Mouse (Mus musculus): ENCODE results near the gene Utp20. TPM values are rescaled to one million over a fixed set of nuclear protein-coding genes. Genes with fewer than 3 reads are reported as not detected.
"Not testable (repeated sequence)": the region's sequence is repeated elsewhere in the genome, so short reads cannot be mapped to it uniquely, and the experiment has no call there.

Gene Utp20
- polyA plus RNA-seq, 1 experiment from 2014 or later: 16.6 TPM

DNA sequence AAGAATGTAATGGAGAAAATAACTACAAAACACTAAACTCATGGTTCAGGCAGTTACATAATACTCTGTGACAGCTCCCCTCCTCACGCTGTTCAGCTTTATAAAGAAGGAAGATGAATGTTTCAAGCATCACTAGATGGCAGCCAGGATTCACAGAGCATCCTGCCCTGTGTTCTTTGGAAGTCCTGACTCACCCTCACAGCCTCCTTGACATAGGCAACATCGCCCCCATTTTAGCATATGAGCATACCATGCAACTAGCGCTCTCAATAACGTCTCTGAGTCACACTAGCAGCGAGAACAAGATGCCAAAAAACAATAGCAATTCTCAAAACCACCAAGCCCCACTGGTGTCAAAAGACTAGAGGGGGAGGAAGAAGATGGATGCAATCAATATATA is 9.3 kb downstream of the Utp20 start:
- WGBS: 90% methylated on average over 5 of the region's 5 CpGs
- H3K36me3 ChIP-seq: peaks cover 92% of the 10 kb centered on the region
- no peaks in the 10 kb centered on the region for H3K9me3 ChIP-seq
- no peak overlapping the region for H3K27ac ChIP-seq
- H3K27me3 ChIP-seq (ENCODE audit: insufficient read depth, poor library complexity, severe bottlenecking): no peaks in the 10 kb centered on the region
- H3K4me3 ChIP-seq: no peak overlapping the region
- no peaks in the 10 kb centered on the region for H3K4me1 ChIP-seq (replicated peaks)
- DNase-seq (ENCODE audit: low spot score): no peak

DNA sequence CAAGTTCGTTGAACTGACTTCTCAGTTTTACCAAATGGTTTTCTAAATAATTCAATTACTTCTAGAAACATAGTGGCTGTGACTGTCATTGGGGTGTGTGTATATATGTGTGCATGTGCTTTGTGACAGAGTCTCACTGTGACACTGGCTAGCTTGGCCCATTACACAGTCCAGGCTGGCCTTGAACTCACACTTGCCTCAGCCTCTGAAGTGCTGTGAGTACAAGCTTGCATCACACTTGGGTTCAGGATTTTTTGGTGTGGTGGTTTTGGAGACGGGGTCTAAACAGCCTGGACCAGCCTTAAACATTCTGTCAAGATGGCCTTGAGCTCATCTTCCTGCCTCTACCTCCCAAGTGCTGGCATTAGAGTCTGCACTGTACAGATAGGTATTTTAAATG is 11.3 kb downstream of the Utp20 start:
- H3K4me3 ChIP-seq: no peak overlapping the region
- WGBS: 96% methylated on average over 2 of the region's 2 CpGs
- no peaks in the 10 kb centered on the region for H3K9me3 ChIP-seq
- no peak overlapping the region for H3K27ac ChIP-seq
- no peaks in the 10 kb centered on the region for H3K27me3 ChIP-seq (ENCODE audit: insufficient read depth, poor library complexity, severe bottlenecking)
- H3K36me3 ChIP-seq: peaks cover 91% of the 10 kb centered on the region
- no peak for DNase-seq (ENCODE audit: low spot score)
- H3K4me1 ChIP-seq (replicated peaks): no peaks in the 10 kb centered on the region

DNA sequence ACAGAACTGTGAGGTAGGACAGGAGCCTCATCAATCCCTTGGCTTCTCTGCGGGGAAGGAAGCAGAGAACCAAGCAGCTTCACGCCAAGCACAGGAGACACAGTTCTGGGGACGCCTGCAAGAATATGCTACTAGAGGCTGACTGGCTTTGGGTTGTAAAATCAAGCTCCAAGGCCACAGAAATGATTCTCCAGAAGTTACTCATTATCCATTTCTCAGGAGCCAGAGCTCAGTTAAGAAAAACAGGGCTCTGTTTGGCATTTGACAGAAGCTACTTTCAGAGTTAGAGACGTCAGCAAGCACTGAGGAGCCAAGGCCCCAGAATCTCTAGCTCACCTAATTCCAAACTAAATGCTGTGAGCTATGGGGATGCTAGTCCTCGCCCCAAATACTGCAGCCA is 14.9 kb downstream of the Utp20 start:
- WGBS: 93% methylated on average over 5 of the region's 5 CpGs
- H3K27ac ChIP-seq: no peak overlapping the region
- H3K4me3 ChIP-seq: no peak overlapping the region
- H3K27me3 ChIP-seq (ENCODE audit: insufficient read depth, poor library complexity, severe bottlenecking): no peaks in the 10 kb centered on the region
- no peaks in the 10 kb centered on the region for H3K4me1 ChIP-seq (replicated peaks)
- H3K36me3 ChIP-seq: peaks cover 96% of the 10 kb centered on the region
- no peaks in the 10 kb centered on the region for H3K9me3 ChIP-seq
- no peak for DNase-seq (ENCODE audit: low spot score)

DNA sequence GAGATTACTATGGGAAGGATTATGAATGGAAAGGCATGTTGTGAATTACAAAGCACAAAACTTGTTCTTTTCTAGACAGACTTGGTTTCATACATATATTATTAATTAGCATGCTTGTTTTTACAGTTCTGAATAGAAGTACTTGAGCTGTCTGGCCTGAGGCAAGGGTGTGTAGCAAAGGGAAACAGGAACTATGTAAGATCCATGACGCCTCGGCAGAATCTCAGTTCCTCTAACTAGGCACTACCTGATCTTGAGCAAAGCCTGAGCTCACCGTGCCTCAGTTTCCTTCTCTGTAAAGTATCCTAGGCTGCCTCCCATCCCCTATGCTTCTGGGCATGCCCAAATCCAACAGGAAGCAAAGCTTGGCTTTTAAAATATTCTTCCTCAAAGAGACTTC is 24.4 kb downstream of the Utp20 start:
- Histone ChIP-seq H3K9me3 (no peaks in the 10 kb centered on the region), H3K27me3 (ENCODE audit: insufficient read depth, poor library complexity, severe bottlenecking) (no peaks in the 10 kb centered on the region), H3K27ac (no peak overlapping the region), H3K4me1 (replicated peaks) (no peaks in the 10 kb centered on the region), H3K36me3 (peaks cover 87% of the 10 kb centered on the region), H3K4me3 (no peak overlapping the region)
- 92% methylated on average over 3 of the region's 3 CpGs for whole genome bisulfite sequencing
- no peak for DNase-seq (ENCODE audit: low spot score)

DNA sequence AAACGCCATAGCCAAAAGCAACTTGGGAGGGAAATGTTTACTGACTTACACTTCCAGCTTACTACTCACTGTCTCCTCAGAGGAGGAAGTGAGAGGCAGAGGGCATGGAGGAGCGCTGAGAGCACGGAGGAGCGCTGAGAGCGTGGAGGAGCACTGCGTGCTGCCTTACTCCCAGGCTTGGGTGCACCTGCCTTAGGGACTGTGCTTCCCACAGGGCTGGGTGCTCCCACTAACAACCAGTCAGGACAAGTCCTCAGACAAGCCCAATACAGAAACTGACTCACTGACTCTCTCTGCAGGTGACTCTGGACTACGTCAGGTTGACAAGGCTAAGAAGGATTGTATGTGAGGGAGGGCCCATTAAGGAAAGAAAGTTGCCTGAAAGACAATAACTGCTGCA is 27.2 kb downstream of the Utp20 start:
- Histone ChIP-seq H3K36me3 (peaks cover 88% of the 10 kb centered on the region), H3K9me3 (no peaks in the 10 kb centered on the region), H3K27ac (no peak overlapping the region), H3K27me3 (ENCODE audit: insufficient read depth, poor library complexity, severe bottlenecking) (no peaks in the 10 kb centered on the region), H3K4me1 (replicated peaks) (no peaks in the 10 kb centered on the region), H3K4me3 (no peak overlapping the region)
- no peak for DNase-seq (ENCODE audit: low spot score)
- WGBS: 92% methylated on average over 7 of the region's 7 CpGs

DNA sequence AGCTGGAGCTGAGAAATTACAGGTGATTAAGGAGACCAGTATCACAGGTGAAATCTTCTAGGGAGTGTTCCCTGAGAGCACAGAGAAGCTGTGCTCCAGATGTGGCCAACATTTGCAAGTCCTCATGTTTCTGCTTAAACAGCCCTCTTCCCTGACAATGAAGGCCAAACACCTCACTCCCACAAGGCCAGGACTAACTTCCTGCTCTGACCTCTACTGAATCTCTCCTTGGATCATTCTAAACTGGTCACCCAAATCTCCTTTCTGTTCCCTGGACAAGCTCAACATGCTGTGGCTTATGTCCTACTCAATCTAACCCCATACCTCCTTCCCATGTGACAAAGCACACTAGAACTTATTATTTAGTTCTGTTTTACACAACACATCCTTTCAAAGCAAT is 29.2 kb downstream of the Utp20 start:
- H3K4me1 ChIP-seq (replicated peaks): no peaks in the 10 kb centered on the region
- DNase-seq (ENCODE audit: low spot score): no peak
- peaks cover 91% of the 10 kb centered on the region for H3K36me3 ChIP-seq
- no peak overlapping the region for H3K27ac ChIP-seq
- H3K9me3 ChIP-seq: no peaks in the 10 kb centered on the region
- H3K4me3 ChIP-seq: no peak overlapping the region
- no peaks in the 10 kb centered on the region for H3K27me3 ChIP-seq (ENCODE audit: insufficient read depth, poor library complexity, severe bottlenecking)

DNA sequence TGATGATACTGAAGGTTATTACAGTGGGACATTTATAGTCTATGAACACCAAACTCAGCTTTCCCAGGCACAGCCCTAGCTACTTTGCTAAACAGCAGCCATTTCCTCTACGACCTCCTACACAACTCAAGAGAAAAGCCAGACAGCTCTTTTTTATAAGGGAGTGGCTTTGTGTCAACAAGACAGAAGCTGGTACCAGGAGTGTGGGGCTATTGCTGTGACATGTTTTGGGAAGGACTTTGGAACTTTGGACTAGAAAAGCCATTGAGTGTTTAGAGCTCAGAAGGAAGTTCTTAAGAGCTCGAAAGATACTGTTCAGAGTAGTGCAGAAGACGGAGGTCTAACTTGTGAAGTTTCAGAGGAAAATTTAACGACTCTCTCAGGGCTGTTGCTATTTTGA is 29.7 kb downstream of the Utp20 start:
- Histone ChIP-seq H3K27me3 (ENCODE audit: insufficient read depth, poor library complexity, severe bottlenecking) (no peaks in the 10 kb centered on the region), H3K9me3 (no peaks in the 10 kb centered on the region), H3K36me3 (peaks cover 96% of the 10 kb centered on the region), H3K4me3 (no peak overlapping the region), H3K4me1 (replicated peaks) (no peaks in the 10 kb centered on the region), H3K27ac (no peak overlapping the region)
- no peak for DNase-seq (ENCODE audit: low spot score)
- 91% methylated on average over 4 of the region's 4 CpGs for WGBS

DNA sequence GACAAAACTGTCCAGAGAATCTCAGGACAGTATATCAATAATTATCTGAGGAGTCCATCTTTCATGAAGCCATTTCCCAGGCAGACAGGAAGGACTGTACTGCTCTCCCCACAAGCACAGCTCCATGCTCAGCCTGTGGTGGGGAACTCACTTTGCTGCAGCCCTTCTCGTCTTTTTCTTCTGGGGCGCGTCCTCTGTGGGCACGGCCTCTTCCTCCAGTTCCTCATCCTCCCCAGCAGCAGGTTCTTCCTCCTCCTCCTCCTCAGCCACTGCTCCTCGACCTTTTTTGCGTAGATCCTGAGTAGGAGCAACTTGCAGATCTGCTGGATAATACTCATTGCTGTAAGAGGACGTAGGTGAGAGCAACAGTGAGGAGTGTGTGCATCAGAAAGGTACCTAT is 31.4 kb downstream of the Utp20 start:
- no peaks in the 10 kb centered on the region for H3K27me3 ChIP-seq (ENCODE audit: insufficient read depth, poor library complexity, severe bottlenecking)
- 90% methylated on average over 7 of the region's 7 CpGs for WGBS
- no peaks in the 10 kb centered on the region for H3K9me3 ChIP-seq
- H3K4me1 ChIP-seq (replicated peaks): no peaks in the 10 kb centered on the region
- H3K36me3 ChIP-seq: peaks cover 98% of the 10 kb centered on the region
- H3K4me3 ChIP-seq: no peak overlapping the region
- no peak overlapping the region for H3K27ac ChIP-seq
- DNase-seq (ENCODE audit: low spot score): no peak

DNA sequence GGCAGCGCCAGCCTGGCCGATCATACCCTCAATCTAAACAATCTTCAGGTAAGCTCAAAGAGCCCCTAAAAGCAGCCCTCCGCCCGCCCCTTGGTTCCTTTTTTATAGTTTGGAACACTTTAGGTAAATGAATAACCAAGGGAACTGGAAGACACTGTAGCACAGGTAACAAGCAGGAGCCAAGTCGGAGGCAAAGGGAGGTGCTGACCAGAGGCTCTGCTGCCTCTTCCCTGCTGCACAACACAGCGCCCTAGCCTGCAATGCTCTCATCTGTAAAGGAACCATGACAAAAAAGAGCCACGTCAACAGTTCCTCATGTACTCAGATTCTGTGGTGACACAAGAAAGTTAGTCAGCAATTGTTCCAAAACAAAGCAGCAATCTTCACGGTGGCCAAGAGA is 32.0 kb downstream of the Utp20 start:
- Histone ChIP-seq H3K4me3 (no peak overlapping the region), H3K4me1 (replicated peaks) (no peaks in the 10 kb centered on the region), H3K9me3 (no peaks in the 10 kb centered on the region), H3K36me3 (peaks cover 92% of the 10 kb centered on the region), H3K27me3 (ENCODE audit: insufficient read depth, poor library complexity, severe bottlenecking) (no peaks in the 10 kb centered on the region), H3K27ac (no peak overlapping the region)
- 94% methylated on average over 8 of the region's 8 CpGs for WGBS
- DNase-seq (ENCODE audit: low spot score): no peak

DNA sequence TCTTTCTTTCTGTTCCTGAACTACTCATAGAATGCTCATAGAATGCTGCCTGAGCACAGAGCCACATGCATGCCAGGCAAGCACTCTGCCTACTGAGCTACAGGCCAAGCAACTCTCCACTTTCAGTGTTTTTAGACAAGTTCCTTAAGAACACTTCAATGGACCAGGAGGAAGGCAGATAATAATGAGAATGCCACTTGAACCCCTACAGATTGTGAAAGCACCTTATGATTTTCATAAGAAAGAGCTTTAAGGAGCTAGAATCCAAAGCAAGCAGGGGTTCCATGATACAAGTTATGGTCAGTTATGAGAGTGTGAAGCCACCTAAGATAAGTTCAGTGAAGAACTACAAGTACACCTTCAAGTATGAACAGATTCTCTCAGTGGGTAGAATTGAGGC is 32.9 kb downstream of the Utp20 start:
- H3K9me3 ChIP-seq: no peaks in the 10 kb centered on the region
- H3K4me3 ChIP-seq: no peak overlapping the region
- H3K36me3 ChIP-seq: peaks cover 88% of the 10 kb centered on the region
- H3K27me3 ChIP-seq (ENCODE audit: insufficient read depth, poor library complexity, severe bottlenecking): no peaks in the 10 kb centered on the region
- no peak for DNase-seq (ENCODE audit: low spot score)
- no peak overlapping the region for H3K27ac ChIP-seq
- no peaks in the 10 kb centered on the region for H3K4me1 ChIP-seq (replicated peaks)

DNA sequence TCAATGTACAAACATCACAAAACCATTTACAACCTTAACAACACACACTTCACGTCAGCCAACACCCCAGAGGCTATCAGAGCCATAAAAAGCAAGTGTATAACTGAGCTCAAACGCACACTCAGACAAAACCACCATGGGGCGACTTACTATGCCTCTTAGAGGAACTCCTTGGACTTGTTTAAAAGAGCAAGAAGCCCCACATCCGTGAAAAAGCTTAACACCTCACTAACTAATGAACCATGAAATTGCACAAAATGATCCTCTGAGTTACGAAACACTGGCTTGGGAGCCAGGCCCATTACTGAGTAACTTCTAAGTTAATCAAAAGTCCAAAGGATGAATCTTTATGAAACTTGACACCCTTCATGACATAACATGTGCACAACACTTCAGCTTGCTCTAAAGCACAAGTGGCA is 42.1 kb downstream of the Utp20 start:
- no peak for DNase-seq (ENCODE audit: low spot score)
- WGBS: 90% methylated on average over 5 of the region's 5 CpGs
- no peaks in the 10 kb centered on the region for H3K4me1 ChIP-seq (replicated peaks)
- H3K27ac ChIP-seq: no peak overlapping the region
- no peak overlapping the region for H3K4me3 ChIP-seq
- no peaks in the 10 kb centered on the region for H3K27me3 ChIP-seq (ENCODE audit: insufficient read depth, poor library complexity, severe bottlenecking)
- H3K36me3 ChIP-seq: peaks cover 59% of the 10 kb centered on the region
- no peaks in the 10 kb centered on the region for H3K9me3 ChIP-seq

DNA sequence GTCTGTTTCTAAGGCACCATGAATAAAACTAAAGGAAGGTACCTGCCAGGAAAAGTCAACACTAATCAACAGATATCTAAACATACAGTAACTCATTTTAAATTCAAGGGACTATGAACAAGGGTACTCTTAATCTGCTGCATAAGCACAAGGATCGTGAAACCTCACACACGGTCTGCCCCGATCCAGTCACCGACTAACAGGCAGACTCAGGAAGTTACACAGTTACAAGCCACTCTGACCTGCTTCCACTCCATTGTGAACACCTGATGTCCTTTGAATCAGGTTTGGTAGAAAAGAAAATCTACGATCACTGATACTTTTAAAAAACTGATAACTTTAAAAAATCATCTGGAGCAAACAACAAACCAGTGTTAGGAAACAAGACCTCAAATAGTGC is 42.7 kb downstream of the Utp20 start:
- Histone ChIP-seq H3K9me3 (no peaks in the 10 kb centered on the region), H3K27me3 (ENCODE audit: insufficient read depth, poor library complexity, severe bottlenecking) (no peaks in the 10 kb centered on the region), H3K27ac (no peak overlapping the region), H3K4me1 (replicated peaks) (no peaks in the 10 kb centered on the region), H3K36me3 (peaks cover 60% of the 10 kb centered on the region), H3K4me3 (no peak overlapping the region)
- WGBS: 96% methylated on average over 5 of the region's 5 CpGs
- DNase-seq (ENCODE audit: low spot score): no peak

DNA sequence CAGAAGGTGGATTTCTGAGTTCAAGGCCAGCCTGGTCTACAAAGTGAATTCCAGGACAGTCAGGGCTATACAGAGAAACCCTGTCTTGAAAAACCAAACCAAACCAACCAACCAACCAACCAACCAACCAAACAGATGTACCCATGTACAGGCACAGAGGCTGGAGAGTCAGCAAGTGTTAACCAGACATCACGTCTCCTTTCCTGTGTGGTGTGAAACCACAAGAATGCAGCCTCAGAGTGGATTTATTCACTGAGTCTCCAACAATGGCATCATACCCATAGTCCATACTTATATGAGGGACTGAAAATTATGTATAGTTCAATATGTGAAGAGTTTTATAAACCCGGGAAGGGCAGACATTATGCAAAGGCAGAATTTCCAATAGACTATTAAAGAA is 43.5 kb downstream of the Utp20 start:
- not testable (repeated sequence) for H3K27me3 ChIP-seq (ENCODE audit: insufficient read depth, poor library complexity, severe bottlenecking); H3K27ac ChIP-seq; DNase-seq (ENCODE audit: low spot score); H3K9me3 ChIP-seq; H3K4me3 ChIP-seq; H3K4me1 ChIP-seq (replicated peaks)
- peaks cover 64% of the 10 kb centered on the region for H3K36me3 ChIP-seq
- WGBS: 87% methylated on average over 2 of the region's 2 CpGs

DNA sequence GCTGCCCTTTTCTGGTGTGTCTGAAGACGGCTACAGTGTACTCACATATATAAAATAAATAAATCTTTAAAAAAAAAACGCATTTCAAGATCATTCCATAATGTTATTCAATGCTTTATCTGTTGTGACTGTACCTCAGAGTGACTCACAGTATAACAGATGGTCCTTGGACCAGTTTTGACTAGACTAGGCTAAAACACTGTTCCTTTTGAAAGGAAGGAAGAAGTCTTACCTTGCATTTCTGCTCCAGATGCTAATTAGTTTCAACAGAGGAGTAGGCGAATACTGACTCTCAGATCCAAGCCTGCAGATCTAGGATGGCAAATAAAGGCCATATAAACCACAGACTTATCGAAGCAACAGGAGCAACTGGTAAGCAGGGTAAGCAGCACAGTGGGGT is 45.9 kb downstream of the Utp20 start:
- Histone ChIP-seq H3K4me3 (no peak overlapping the region), H3K27ac (no peak overlapping the region), H3K9me3 (no peaks in the 10 kb centered on the region), H3K36me3 (peaks cover 68% of the 10 kb centered on the region), H3K4me1 (replicated peaks) (no peaks in the 10 kb centered on the region), H3K27me3 (ENCODE audit: insufficient read depth, poor library complexity, severe bottlenecking) (no peaks in the 10 kb centered on the region)
- DNase-seq (ENCODE audit: low spot score): no peak
- WGBS: 91% methylated on average over 4 of the region's 4 CpGs
